Mouse (Mus musculus) ES-E14 (cell line): ENCODE measurements around the gene Pip5k1a.

Source experiments
- CHD2 ChIP-seq: IDR thresholded peaks from 2 replicates; pipeline ENCODE4 v1.6.1; 2014; ENCODE audit warnings: mild to moderate bottlenecking, low read depth, low read length, inconsistent platforms
- MAFK ChIP-seq: IDR thresholded peaks from 2 replicates; pipeline ENCODE4 v1.6.1; 2014; ENCODE audit warnings: mild to moderate bottlenecking, low read depth, low read length, inconsistent platforms; ENCODE audit not compliant: insufficient read depth
- ZC3H11A ChIP-seq: IDR thresholded peaks from 2 replicates; pipeline ENCODE4 v1.6.1; 2012; ENCODE audit warnings: low read depth, mild to moderate bottlenecking, inconsistent platforms, low read length, borderline replicate concordance
- ZNF384 ChIP-seq: IDR thresholded peaks from 2 replicates; pipeline ENCODE4 v1.6.1; 2012; ENCODE audit warnings: low read depth, low read length, inconsistent platforms

- TF ChIP-seq MAFK (no peak), ZC3H11A (no peak), ZNF384 (no peak), CHD2 (no peak)
Measured at GRCm38 (mm10) chr3:95058078-95058477, 48.7 kb downstream of the Pip5k1a start.
